Mouse (Mus musculus): ENCODE data around the gene Cnpy3. TPM values are rescaled to one million over a fixed set of nuclear protein-coding genes. Genes with fewer than 3 reads are reported as not detected.

The Cnpy3 gene
- polyA plus RNA-seq, 1 experiment from 2014 or later: 88.6 TPM

DNA sequence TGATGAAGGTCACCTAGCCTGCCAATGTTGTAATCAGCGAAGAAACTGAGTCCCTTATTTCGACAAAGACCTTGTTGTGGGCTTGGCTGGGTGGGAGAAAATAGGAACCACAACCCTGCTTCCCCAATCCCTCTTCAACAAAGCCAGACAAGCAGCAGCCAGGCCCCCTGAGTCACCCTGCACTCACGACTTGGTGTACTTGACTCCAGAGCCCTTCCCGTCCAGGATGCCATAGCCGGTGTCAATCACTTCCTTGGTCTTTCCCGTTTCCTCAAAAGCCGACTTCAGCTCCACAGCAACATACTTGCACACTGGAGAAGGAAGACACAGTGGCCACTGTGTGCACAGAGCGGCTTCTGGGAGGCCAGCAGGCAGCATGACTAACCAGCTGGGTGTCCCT lies 4.8 kb downstream of the Cnpy3 start:
- Histone ChIP-seq H3K4me3 (ENCODE audit: inconsistent target) (no peak overlapping the region), H3K36me3 (ENCODE audit: inconsistent target) (peaks cover 34% of the 10 kb centered on the region), H3K27ac (peak overlapping the region; percentile 46), H3K79me2 (ENCODE audit: inconsistent target) (peaks cover 89% of the 10 kb centered on the region)
- 19% methylated on average over 8 of the region's 8 CpGs for whole genome bisulfite sequencing (ENCODE audit: missing documents)

- Histone ChIP-seq H3K79me2 (ENCODE audit: inconsistent target) (peaks cover 82% of the 10 kb centered on the region), H3K27ac (no peak overlapping the region), H3K4me3 (ENCODE audit: inconsistent target) (no peak overlapping the region), H3K36me3 (ENCODE audit: inconsistent target) (peaks cover 47% of the 10 kb centered on the region)
- WGBS (ENCODE audit: missing documents): 100% methylated on average over 2 of the region's 2 CpGs
These were observed 6.5 kb downstream of the Cnpy3 start for GRCm38 (mm10) chr17:46745506-46745905.

GRCm38 (mm10) chr17:46742986-46743385 lies 9.0 kb downstream of the Cnpy3 start:
- Histone ChIP-seq H3K27ac (no peak overlapping the region), H3K4me3 (ENCODE audit: inconsistent target) (no peak overlapping the region), H3K36me3 (ENCODE audit: inconsistent target) (peaks cover 47% of the 10 kb centered on the region), H3K79me2 (ENCODE audit: inconsistent target) (peaks cover 57% of the 10 kb centered on the region)
- 90% methylated on average over 7 of the region's 9 CpGs for WGBS (ENCODE audit: missing documents)

GRCm38 (mm10) chr17:46741305-46741704 lies 10.7 kb downstream of the Cnpy3 start:
- Histone ChIP-seq H3K36me3 (ENCODE audit: inconsistent target) (peaks cover 58% of the 10 kb centered on the region), H3K27ac (no peak overlapping the region)
- WGBS (ENCODE audit: missing documents): 97% methylated on average over 6 of the region's 6 CpGs

GRCm38 (mm10) chr17:46736160-46736559 lies 15.9 kb downstream of the Cnpy3 start:
- 79% methylated on average over 10 of the region's 10 CpGs for WGBS (ENCODE audit: missing documents)
- H3K4me3 ChIP-seq (ENCODE audit: inconsistent target): no peak overlapping the region
- no peaks in the 10 kb centered on the region; the same call in 1 of the 2 replicates for H3K79me2 ChIP-seq (ENCODE audit: inconsistent target)
- H3K27ac ChIP-seq: no peak overlapping the region
- H3K36me3 ChIP-seq (ENCODE audit: inconsistent target): peaks cover 32% of the 10 kb centered on the region; the same call in 1 of the 2 replicates

More at GRCm38 (mm10) chr17:46741305-46741704, 10.7 kb downstream of the Cnpy3 start:
- Histone ChIP-seq H3K4me3 (ENCODE audit: inconsistent target) (no peak overlapping the region), H3K79me2 (ENCODE audit: inconsistent target) (peaks cover 40% of the 10 kb centered on the region; the same call in 1 of the 2 replicates)

- Histone ChIP-seq H3K79me2 (ENCODE audit: inconsistent target) (no peaks in the 10 kb centered on the region), H3K27ac (no peak overlapping the region), H3K4me3 (ENCODE audit: inconsistent target) (no peak overlapping the region), H3K36me3 (ENCODE audit: inconsistent target) (peaks cover 30% of the 10 kb centered on the region; the same call in 1 of the 2 replicates)
- WGBS (ENCODE audit: missing documents): 98% methylated on average over 7 of the region's 7 CpGs
These were observed 16.7 kb downstream of the Cnpy3 start for GRCm38 (mm10) chr17:46735287-46735686.

- WGBS (ENCODE audit: missing documents): 100% methylated on average over 3 of the region's 3 CpGs
- Histone ChIP-seq H3K27ac (no peak overlapping the region), H3K4me3 (ENCODE audit: inconsistent target) (no peak overlapping the region), H3K79me2 (ENCODE audit: inconsistent target) (no peaks in the 10 kb centered on the region), H3K36me3 (ENCODE audit: inconsistent target) (peaks cover 30% of the 10 kb centered on the region; the same call in 1 of the 2 replicates)
These were observed 18.0 kb downstream of the Cnpy3 start for GRCm38 (mm10) chr17:46734055-46734454.

DNA sequence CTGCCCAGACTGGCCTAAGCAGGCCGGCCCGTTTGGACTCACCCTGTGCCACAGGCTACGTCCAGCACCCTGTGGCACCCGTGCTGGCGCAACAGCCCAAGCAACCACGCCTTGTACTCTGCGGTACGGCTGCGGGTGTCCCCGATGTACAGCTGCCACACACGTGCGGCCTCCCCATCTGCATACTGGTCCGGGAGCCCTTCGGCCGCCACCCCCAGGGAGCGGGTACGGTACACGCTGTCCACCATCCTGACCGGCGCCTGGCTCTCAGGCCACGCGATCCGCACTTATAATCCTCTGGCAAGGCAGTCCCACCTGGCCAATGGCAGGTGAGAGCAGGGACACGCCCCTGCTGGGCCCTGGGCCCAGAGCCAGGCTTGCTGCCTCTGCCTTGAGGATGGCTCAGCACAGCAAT lies 23.1 kb downstream of the Cnpy3 start, which contains the start of gene Gnmt:
Gene Gnmt (minus strand): TSS at position 265 of the 415 bp plus-strand sequence.
- H3K4me3 ChIP-seq (ENCODE audit: inconsistent target): no peak within 1 kb of the TSS
- 0 out of 2 replicates have a peak, but pooled peaks cover 7% of the 10 kb centered on the region for H3K36me3 ChIP-seq (ENCODE audit: inconsistent target)
- H3K27ac ChIP-seq: no peak within 1 kb of the TSS
- WGBS (ENCODE audit: missing documents): 56% methylated on average over 24 of the region's 24 CpGs
- no peaks in the 10 kb centered on the region for H3K79me2 ChIP-seq (ENCODE audit: inconsistent target)

DNA sequence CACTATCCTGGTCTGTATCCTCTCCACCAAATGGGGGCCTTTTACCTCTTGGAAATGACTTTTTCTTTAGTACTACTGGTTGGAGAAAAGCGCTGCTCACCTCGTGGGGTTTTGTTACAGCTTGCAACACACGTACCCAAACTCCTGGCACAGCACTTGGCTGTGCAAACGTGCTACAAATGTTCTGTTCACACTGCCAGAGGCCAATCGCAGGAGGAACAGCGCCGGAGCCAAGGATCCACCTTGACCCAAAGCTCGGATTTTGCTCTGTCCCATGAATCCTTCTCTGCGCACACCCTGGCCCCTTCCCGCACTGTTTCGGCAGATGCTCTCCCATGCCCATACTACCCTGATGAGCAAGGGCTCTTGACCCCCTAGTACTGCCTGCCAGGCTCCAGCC lies 23.5 kb downstream of the Cnpy3 start:
- Histone ChIP-seq H3K4me3 (ENCODE audit: inconsistent target) (no peak overlapping the region), H3K27ac (no peak overlapping the region), H3K36me3 (ENCODE audit: inconsistent target) (peaks cover 10% of the 10 kb centered on the region; the same call in 1 of the 2 replicates), H3K79me2 (ENCODE audit: inconsistent target) (no peaks in the 10 kb centered on the region)
- WGBS (ENCODE audit: missing documents): 85% methylated on average over 11 of the region's 11 CpGs

DNA sequence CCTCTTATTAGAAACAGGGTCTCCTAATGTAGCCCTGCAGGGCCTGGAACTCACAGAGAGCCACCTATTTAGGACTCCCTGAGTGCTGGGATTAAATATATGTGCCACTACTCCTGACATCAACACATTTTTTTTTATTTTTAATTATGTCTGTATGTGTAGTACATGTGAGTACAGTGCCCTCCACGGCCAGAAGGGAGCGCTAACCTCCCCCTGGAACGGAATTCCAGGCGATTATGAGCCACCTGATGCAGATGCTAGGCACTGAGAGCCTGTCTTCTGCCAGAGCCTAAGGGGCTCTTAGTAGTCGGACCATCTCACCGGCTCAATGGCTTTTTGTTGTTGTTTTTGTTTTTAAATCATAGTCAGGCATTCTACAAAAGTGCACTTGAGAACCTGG lies 24.0 kb downstream of the Cnpy3 start:
- 54% methylated on average over 6 of the region's 6 CpGs for WGBS (ENCODE audit: missing documents)
- Histone ChIP-seq H3K36me3 (ENCODE audit: inconsistent target) (peaks cover 15% of the 10 kb centered on the region; the same call in 1 of the 2 replicates), H3K27ac (no peak overlapping the region), H3K4me3 (ENCODE audit: inconsistent target) (no peak overlapping the region), H3K79me2 (ENCODE audit: inconsistent target) (no peaks in the 10 kb centered on the region)

DNA sequence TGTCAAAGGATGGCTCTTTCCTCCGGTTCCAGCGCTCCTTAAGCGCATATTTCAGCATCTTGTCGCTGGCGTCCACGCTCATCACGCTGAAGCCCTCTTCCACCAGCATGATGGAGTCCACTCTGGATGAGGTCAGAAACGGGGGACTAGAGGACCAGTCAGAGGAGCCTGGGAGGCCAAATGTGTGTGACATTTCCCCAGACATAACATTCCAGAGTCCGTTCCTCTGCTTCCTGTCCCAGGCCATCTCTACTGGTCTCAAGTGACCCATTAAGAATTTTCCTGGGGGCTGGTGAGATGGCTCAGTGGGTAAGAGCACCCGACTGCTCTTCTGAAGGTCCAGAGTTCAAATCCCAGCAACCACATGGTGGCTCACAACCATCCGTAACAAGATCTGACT lies 24.7 kb downstream of the Cnpy3 start:
- H3K4me3 ChIP-seq (ENCODE audit: inconsistent target): no peak overlapping the region
- no peaks in the 10 kb centered on the region for H3K79me2 ChIP-seq (ENCODE audit: inconsistent target)
- WGBS (ENCODE audit: missing documents): 98% methylated on average over 9 of the region's 11 CpGs
- H3K27ac ChIP-seq: no peak overlapping the region
- H3K36me3 ChIP-seq (ENCODE audit: inconsistent target): peaks cover 15% of the 10 kb centered on the region; the same call in 1 of the 2 replicates

- Histone ChIP-seq H3K36me3 (ENCODE audit: inconsistent target) (peaks cover 15% of the 10 kb centered on the region; the same call in 1 of the 2 replicates), H3K27ac (no peak overlapping the region), H3K4me3 (ENCODE audit: inconsistent target) (no peak overlapping the region), H3K79me2 (ENCODE audit: inconsistent target) (no peaks in the 10 kb centered on the region)
- 88% methylated on average over 26 of the region's 26 CpGs for WGBS (ENCODE audit: missing documents)
These were observed 26.0 kb downstream of the Cnpy3 start for GRCm38 (mm10) chr17:46725731-46726645.

GRCm38 (mm10) chr17:46725273-46725672 lies 26.7 kb downstream of the Cnpy3 start:
- Histone ChIP-seq H3K4me3 (ENCODE audit: inconsistent target) (no peak overlapping the region), H3K36me3 (ENCODE audit: inconsistent target) (peaks cover 15% of the 10 kb centered on the region; the same call in 1 of the 2 replicates), H3K27ac (no peak overlapping the region), H3K79me2 (ENCODE audit: inconsistent target) (no peaks in the 10 kb centered on the region)
- 79% methylated on average over 9 of the region's 9 CpGs for whole genome bisulfite sequencing (ENCODE audit: missing documents)

- H3K27ac ChIP-seq: no peak overlapping the region
- no peaks in the 10 kb centered on the region for H3K79me2 ChIP-seq (ENCODE audit: inconsistent target)
- H3K4me3 ChIP-seq (ENCODE audit: inconsistent target): no peak overlapping the region
- 91% methylated on average over 20 of the region's 20 CpGs for WGBS (ENCODE audit: missing documents)
- H3K36me3 ChIP-seq (ENCODE audit: inconsistent target): peaks cover 15% of the 10 kb centered on the region; the same call in 1 of the 2 replicates
These were observed 27.4 kb downstream of the Cnpy3 start for GRCm38 (mm10) chr17:46724477-46725084.

GRCm38 (mm10) chr17:46721077-46721476 lies 30.9 kb downstream of the Cnpy3 start:
- no peak overlapping the region for H3K4me3 ChIP-seq (ENCODE audit: inconsistent target)
- H3K36me3 ChIP-seq (ENCODE audit: inconsistent target): peaks cover 15% of the 10 kb centered on the region; the same call in 1 of the 2 replicates
- WGBS (ENCODE audit: missing documents): 97% methylated on average over 7 of the region's 7 CpGs
- no peak overlapping the region for H3K27ac ChIP-seq
- H3K79me2 ChIP-seq (ENCODE audit: inconsistent target): no peaks in the 10 kb centered on the region
